Mouse (Mus musculus) heart, embryonic 14.5 days (tissue): ENCODE data around the gene E130114P18Rik. TPM values are rescaled to one million over a fixed set of nuclear protein-coding genes. Genes with fewer than 3 reads are reported as not detected.
A peak's percentile ranks its signal among the peaks of the same experiment; 100 is the strongest.

Source experiments
- ATAC-seq: fragments of 200-750 bp; cut with Nextera tagmentation; 2 replicates; pipeline ENCODE4 v1.8.0; 2017; ENCODE audit warnings: low read depth, moderate TSS enrichment; ENCODE audit not compliant: insufficient number of reproducible peaks, insufficient read depth, low FRiP score
- H3K27ac ChIP-seq, 2 experiments: fragments of 200-500 bp in 1 of 2; fragments of 300-500 bp in 1 of 2; sonication (generic) in 1 of 2; replicated peaks in 1 of 2; 2 replicates each; pipeline ENCODE4 v1.5.1; 2012 to 2014; ENCODE audit warnings: low read depth in 2 of 2, low read length in 2 of 2, control low read depth in 1 of 2, mild to moderate bottlenecking in 1 of 2, mixed read lengths in 1 of 2; ENCODE audit not compliant: control insufficient read depth in 1 of 2, insufficient read depth in 1 of 2
- H3K27me3 ChIP-seq: fragments of 300-500 bp; sonication (generic); 2 replicates; pipeline ENCODE4 v1.6.1; 2014; ENCODE audit warnings: mild to moderate bottlenecking, low read length, control low read depth; ENCODE audit not compliant: control insufficient read depth, insufficient read depth
- H3K36me3 ChIP-seq: fragments of 300-500 bp; sonication (generic); 2 replicates; pipeline ENCODE4 v1.6.1; 2014; ENCODE audit warnings: mild to moderate bottlenecking, control low read depth, low read length, mixed read lengths; ENCODE audit not compliant: control insufficient read depth, insufficient read depth
- H3K4me1 ChIP-seq, 2 experiments: fragments of 200-500 bp in 1 of 2; fragments of 300-500 bp in 1 of 2; sonication (generic) in 1 of 2; 2 replicates each; pipeline ENCODE4 v1.6.1; 2012 to 2014; ENCODE audit warnings: low read length in 2 of 2, control low read depth in 1 of 2, mixed read lengths in 1 of 2; ENCODE audit not compliant: control insufficient read depth in 2 of 2, insufficient read depth in 2 of 2
- H3K4me2 ChIP-seq: fragments of 300-500 bp; sonication (generic); 2 replicates; pipeline ENCODE4 v1.6.1; 2014; ENCODE audit warnings: mild to moderate bottlenecking, low read length
- H3K4me3 ChIP-seq, 2 experiments: fragments of 200-500 bp in 1 of 2; fragments of 300-500 bp in 1 of 2; sonication (generic) in 1 of 2; 2 replicates each; pipeline ENCODE4 v1.5.1; 2012 to 2014; ENCODE audit warnings: low read length in 2 of 2, mild to moderate bottlenecking in 2 of 2, control low read depth in 1 of 2, low read depth in 1 of 2, moderate library complexity in 1 of 2; ENCODE audit not compliant: control insufficient read depth in 1 of 2, insufficient read depth in 1 of 2
- H3K9ac ChIP-seq: fragments of 300-500 bp; sonication (generic); 2 replicates; pipeline ENCODE4 v1.6.1; 2014; ENCODE audit warnings: mild to moderate bottlenecking, low read length
- H3K9me3 ChIP-seq: fragments of 300-500 bp; sonication (generic); 2 replicates; pipeline ENCODE4 v1.6.1; 2016; ENCODE audit warnings: low read length, control low read depth; ENCODE audit not compliant: control insufficient read depth
- WGBS: fragments of 180-500 bp; shearing (Covaris S2); extraction: QIAGEN DNeasy Blood & Tissue Kit; methylation state at CpG from one replicate; pipeline ENCODE4 v1.1.7; 2014; 5-methylcytosine and 5-hydroxymethylcytosine counted together
- polyA plus RNA-seq: library from polyadenylated mRNA; unstranded; fragments of >200 nt; fragmentation: Nextera tagmentation; extraction: Ambion mirVana; gene quantifications from 2 replicates; pipeline ENCODE4 v1.2.1, GENCODE M21; 2014

E130114P18Rik gene
- polyA plus RNA-seq, 1 experiment from 2014 or later: 0.59 TPM

GRCm38 (mm10) chr4:97820474-97821259, 42.8 kb upstream of the E130114P18Rik start:
- no peak for ATAC-seq

GRCm38 (mm10) chr4:97819101-97819500, 41.2 kb upstream of the E130114P18Rik start:
- no peak overlapping the region for H3K4me3 ChIP-seq
- no peaks in the 10 kb centered on the region for H3K36me3 ChIP-seq
- WGBS: 82% methylated on average over 8 of the region's 8 CpGs
- no peaks in the 10 kb centered on the region for H3K27me3 ChIP-seq
- no peak overlapping the region for H3K9ac ChIP-seq
- H3K27ac ChIP-seq: 0 out of 4 replicates have a peak overlapping the region, but pooled peaks of 1 of the 2 experiments have one; percentile 55
- ATAC-seq: no peak
- H3K4me1 ChIP-seq: peaks cover 15 to 51% of the 10 kb centered on the region in 2 experiments
- no peaks in the 10 kb centered on the region for H3K9me3 ChIP-seq
- no peak overlapping the region for H3K4me2 ChIP-seq

More at GRCm38 (mm10) chr4:97820474-97821259, 42.8 kb upstream of the E130114P18Rik start:
- Histone ChIP-seq H3K4me3 (no peak overlapping the region), H3K9me3 (no peaks in the 10 kb centered on the region), H3K9ac (no peak overlapping the region), H3K27ac (no peak overlapping the region), H3K36me3 (no peaks in the 10 kb centered on the region), H3K27me3 (no peaks in the 10 kb centered on the region), H3K4me1 (peaks cover 19 to 50% of the 10 kb centered on the region in 2 experiments), H3K4me2 (no peak overlapping the region)
- 86% methylated on average over 4 of the region's 4 CpGs for WGBS

- peak overlapping the region in 1 of 2 experiments; percentile 55; a peak in 2 of 4 replicates for H3K27ac ChIP-seq
- 49% methylated on average over 3 of the region's 3 CpGs for WGBS
Observed at GRCm38 (mm10) chr4:97818498-97818897, 40.6 kb upstream of the E130114P18Rik start.

DNA sequence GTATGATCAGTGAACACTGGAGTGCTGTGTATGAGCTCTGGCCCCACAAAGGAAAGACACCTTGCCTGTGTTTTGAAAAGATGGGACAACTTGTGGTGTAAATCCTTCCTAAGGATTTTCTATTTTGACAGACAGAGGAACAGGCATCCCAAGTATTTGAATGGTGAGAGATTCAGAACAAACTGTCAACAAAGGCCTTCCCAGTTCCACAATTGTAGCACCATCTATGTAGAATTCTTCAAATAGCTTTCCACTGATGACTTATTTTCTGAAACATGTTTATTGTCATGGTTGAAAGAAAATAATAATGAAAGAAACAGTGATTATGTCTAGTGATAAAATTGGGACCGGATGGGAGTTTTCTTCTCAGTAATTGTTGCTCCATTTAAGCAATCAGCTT, 39.9 kb upstream of the E130114P18Rik start:
- H3K4me3 ChIP-seq: no peak overlapping the region
- peak overlapping the region; percentile 26 to 55; a peak in 1 of 4 replicates for H3K27ac ChIP-seq
- WGBS: 45% methylated on average over 1 of the region's 1 CpGs
- H3K9me3 ChIP-seq: no peaks in the 10 kb centered on the region
- no peak overlapping the region for H3K9ac ChIP-seq
- H3K4me2 ChIP-seq: no peak overlapping the region
- peaks cover 3% of the 10 kb centered on the region; the same call in 1 of the 2 replicates for H3K36me3 ChIP-seq
- H3K27me3 ChIP-seq: no peaks in the 10 kb centered on the region
- peaks cover 12 to 54% of the 10 kb centered on the region in 2 experiments for H3K4me1 ChIP-seq
- no peak for ATAC-seq

More at GRCm38 (mm10) chr4:97818498-97818897, 40.6 kb upstream of the E130114P18Rik start:
- Histone ChIP-seq H3K9ac (no peak overlapping the region), H3K27me3 (no peaks in the 10 kb centered on the region), H3K4me3 (no peak overlapping the region), H3K4me1 (peaks cover 13 to 50% of the 10 kb centered on the region in 2 experiments), H3K9me3 (no peaks in the 10 kb centered on the region), H3K4me2 (no peak overlapping the region), H3K36me3 (no peaks in the 10 kb centered on the region)
- no peak for ATAC-seq

DNA sequence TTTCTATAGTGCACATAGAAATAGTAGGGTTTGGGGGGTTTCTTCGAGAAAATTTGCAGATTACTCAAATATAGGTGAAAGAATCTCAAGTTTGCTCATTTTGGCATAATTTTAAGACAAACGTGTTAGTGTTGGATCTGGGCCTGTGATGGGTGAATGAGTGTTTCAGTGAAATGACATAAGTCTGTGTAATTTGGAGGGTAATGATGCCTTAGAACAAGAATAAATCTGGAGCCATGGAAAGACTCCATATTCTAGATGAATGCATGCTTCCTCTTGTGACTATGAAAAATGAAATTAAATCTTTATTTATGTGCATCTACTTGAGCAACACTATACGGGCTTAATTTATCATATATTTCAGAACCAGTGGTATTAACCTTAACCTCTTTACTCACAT, 38.9 kb upstream of the E130114P18Rik start:
- 90% methylated on average over 3 of the region's 3 CpGs for WGBS
- Histone ChIP-seq H3K4me3 (no peak overlapping the region), H3K36me3 (peaks cover 3% of the 10 kb centered on the region; the same call in 1 of the 2 replicates), H3K27me3 (no peaks in the 10 kb centered on the region), H3K9me3 (no peaks in the 10 kb centered on the region), H3K9ac (no peak overlapping the region), H3K27ac (no peak overlapping the region), H3K4me1 (peaks cover 12 to 54% of the 10 kb centered on the region in 2 experiments), H3K4me2 (no peak overlapping the region)
- ATAC-seq: no peak

DNA sequence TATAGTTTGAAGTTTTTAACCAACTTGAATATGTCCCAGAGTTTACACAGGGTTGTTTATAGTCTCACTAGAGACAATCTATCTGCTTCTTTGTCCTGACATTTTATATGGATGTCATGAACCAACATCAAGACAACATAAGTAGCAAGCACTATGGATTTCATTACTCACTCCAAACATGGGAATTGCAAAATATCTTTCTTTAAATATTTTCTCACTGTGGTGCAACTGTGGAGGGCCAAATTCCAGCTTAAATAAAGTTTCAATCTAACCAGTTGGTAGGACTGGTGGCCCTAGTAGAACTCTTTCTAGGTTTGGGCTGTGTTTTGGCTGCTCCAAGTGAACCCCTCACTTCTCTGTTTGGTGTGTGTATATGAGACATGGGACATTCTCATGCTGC, 38.1 kb upstream of the E130114P18Rik start:
- Histone ChIP-seq H3K9ac (no peak overlapping the region), H3K27ac (no peak overlapping the region), H3K27me3 (no peaks in the 10 kb centered on the region), H3K4me3 (no peak overlapping the region), H3K4me2 (no peak overlapping the region), H3K9me3 (no peaks in the 10 kb centered on the region), H3K36me3 (peaks cover 3% of the 10 kb centered on the region; the same call in 1 of the 2 replicates), H3K4me1 (peaks cover 12 to 52% of the 10 kb centered on the region in 2 experiments)
- ATAC-seq: no peak

DNA sequence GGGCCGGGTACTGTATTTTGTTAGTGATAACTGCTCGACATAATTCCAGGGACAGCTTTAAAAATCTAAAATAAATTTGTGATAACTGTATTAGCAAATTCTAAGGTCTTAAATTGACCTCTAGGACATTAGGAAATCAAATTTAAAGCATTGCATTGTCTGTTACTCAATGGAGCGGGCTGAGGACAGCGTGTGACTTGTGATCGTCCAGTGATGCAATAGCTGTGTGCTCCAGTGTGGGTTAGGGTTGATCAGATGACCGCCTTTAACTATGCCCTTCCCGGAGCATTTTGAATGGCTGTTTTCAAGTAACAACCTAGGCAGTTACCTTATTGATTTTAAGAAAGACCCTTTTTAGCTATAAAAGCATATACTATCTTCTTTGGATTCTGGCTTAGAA, 36.6 kb upstream of the E130114P18Rik start:
- H3K27me3 ChIP-seq: no peaks in the 10 kb centered on the region
- 73% methylated on average over 7 of the region's 7 CpGs for WGBS
- peak overlapping the region in 1 of 2 experiments; percentile 67; a peak in 2 of 4 replicates for H3K27ac ChIP-seq
- peaks cover 6% of the 10 kb centered on the region; the same call in 1 of the 2 replicates for H3K36me3 ChIP-seq
- ATAC-seq: no peak
- no peaks in the 10 kb centered on the region for H3K9me3 ChIP-seq
- H3K4me2 ChIP-seq: peak overlapping the region; percentile 19
- H3K9ac ChIP-seq: no peak overlapping the region; the same call in 1 of the 2 replicates
- H3K4me3 ChIP-seq: no peak overlapping the region
- peaks cover 15 to 61% of the 10 kb centered on the region in 2 experiments for H3K4me1 ChIP-seq
